Mouse (Mus musculus) lung, adult 2 months (tissue): Measurements from ENCODE around the gene Nfic. TPM values are rescaled to one million over a fixed set of nuclear protein-coding genes. Genes with fewer than 3 reads are reported as not detected.

Experiments
- DNase-seq: peaks from one replicate; pipeline ENCODE4 v3.0.0; 2022
- H3K4me1 ChIP-seq: fragments of 200-500 bp; 2 replicates; pipeline ENCODE4 v1.6.1; 2011; ENCODE audit warnings: low read length; ENCODE audit not compliant: control insufficient read depth, insufficient read depth
- H3K4me3 ChIP-seq: fragments of 200-500 bp; replicated peaks from 2 replicates; pipeline ENCODE3; 2011; ENCODE audit warnings: low read depth, mild to moderate bottlenecking, control low read depth, low read length; ENCODE audit errors: extremely low read depth
- CTCF ChIP-seq: fragments of 200-500 bp; IDR thresholded peaks from 2 replicates; pipeline ENCODE4 v1.5.1; 2011; ENCODE audit warnings: mild to moderate bottlenecking, low read length, control low read depth; ENCODE audit not compliant: insufficient read depth
- POLR2A ChIP-seq: fragments of 200-500 bp; IDR thresholded peaks from 2 replicates; pipeline ENCODE4 v1.6.1; 2011; ENCODE audit warnings: low read depth, mild to moderate bottlenecking, control low read depth, low read length, borderline replicate concordance; ENCODE audit errors: extremely low read depth
- WGBS: fragments of 180-500 bp; shearing (Covaris S2); methylation state at CpG from one replicate; pipeline ENCODE4 v1.1.7; 2018; 5-methylcytosine and 5-hydroxymethylcytosine counted together
- polyA plus RNA-seq: library from polyadenylated mRNA; depleted of rRNA; stranded (reverse); fragments of >200 nt; gene quantifications from 2 replicates; pipeline ENCODE4 v1.2.3, GENCODE M21; 2012

Gene Nfic
- polyA plus RNA-seq, 1 experiment = 103 TPM

GRCm38 (mm10) chr10:81496264-81496901 lies 40.9 kb upstream of the Nfic start, which contains the start of gene Ncln:
TSS of gene Ncln (minus strand) at chr10:81496392.
- WGBS = under 1% methylated on average over 45 of the region's 45 CpGs
- peak; percentile 97 for DNase-seq
- peaks cover 10% of the 10 kb centered on the region for H3K4me1 ChIP-seq
- peak within 1 kb of the TSS; percentile 89 for H3K4me3 ChIP-seq
- TF ChIP-seq POLR2A (peak; percentile 54; the same call in 1 of the 2 replicates), CTCF (no peak)

- DNase-seq = no peak
- H3K4me3 ChIP-seq = peak overlapping the region; percentile 89
- H3K4me1 ChIP-seq = peaks cover 10% of the 10 kb centered on the region
- 1% methylated on average over 41 of the region's 41 CpGs for WGBS
- no peak for TF ChIP-seq POLR2A
- TF ChIP-seq CTCF = no peak
Observed at GRCm38 (mm10) chr10:81495616-81496263, 40.3 kb upstream of the Nfic start.

- H3K4me1 ChIP-seq = peaks cover 10% of the 10 kb centered on the region
- no peak for TF ChIP-seq CTCF
- TF ChIP-seq POLR2A = no peak
- no peak for DNase-seq
- H3K4me3 ChIP-seq = no peak overlapping the region
- 64% methylated on average over 6 of the region's 6 CpGs for WGBS
Observed at GRCm38 (mm10) chr10:81495151-81495550, 39.7 kb upstream of the Nfic start.

- Histone ChIP-seq H3K4me3 (no peak overlapping the region), H3K4me1 (peaks cover 10% of the 10 kb centered on the region)
- TF ChIP-seq POLR2A (no peak), CTCF (no peak)
- DNase-seq = no peak
- WGBS = 82% methylated on average over 11 of the region's 11 CpGs
Observed at GRCm38 (mm10) chr10:81494260-81495041, 39.0 kb upstream of the Nfic start.

GRCm38 (mm10) chr10:81493601-81494220 lies 38.3 kb upstream of the Nfic start:
- WGBS = 75% methylated on average over 8 of the region's 8 CpGs
- TF ChIP-seq CTCF (peak; percentile 42; the same call in 1 of the 2 replicates), POLR2A (no peak)
- H3K4me3 ChIP-seq = no peak overlapping the region
- DNase-seq = no peak
- peaks cover 10% of the 10 kb centered on the region for H3K4me1 ChIP-seq

GRCm38 (mm10) chr10:81492606-81493240 lies 37.3 kb upstream of the Nfic start:
- 90% methylated on average over 11 of the region's 11 CpGs for WGBS
- DNase-seq = no peak
- Histone ChIP-seq H3K4me1 (peaks cover 10% of the 10 kb centered on the region), H3K4me3 (no peak overlapping the region)
- TF ChIP-seq CTCF (no peak), POLR2A (no peak)

- Histone ChIP-seq H3K4me3 (no peak overlapping the region), H3K4me1 (peaks cover 10% of the 10 kb centered on the region)
- 90% methylated on average over 9 of the region's 9 CpGs for WGBS
- TF ChIP-seq POLR2A (no peak), CTCF (no peak)
- no peak for DNase-seq
Observed at GRCm38 (mm10) chr10:81491018-81491417, 35.6 kb upstream of the Nfic start.

GRCm38 (mm10) chr10:81489941-81490340 lies 34.5 kb upstream of the Nfic start:
- H3K4me1 ChIP-seq = peaks cover 5% of the 10 kb centered on the region; the same call in 1 of the 2 replicates
- H3K4me3 ChIP-seq = no peak overlapping the region
- DNase-seq = no peak
- no peak for TF ChIP-seq POLR2A
- TF ChIP-seq CTCF = no peak
- 85% methylated on average over 14 of the region's 14 CpGs for WGBS

- WGBS = 69% methylated on average over 11 of the region's 11 CpGs
- H3K4me1 ChIP-seq = no peaks in the 10 kb centered on the region
- TF ChIP-seq CTCF (no peak), POLR2A (no peak)
- DNase-seq = no peak
- H3K4me3 ChIP-seq = no peak overlapping the region
Observed at GRCm38 (mm10) chr10:81488081-81488480, 32.6 kb upstream of the Nfic start.
